Mouse (Mus musculus) urinary bladder, postnatal 25 days (tissue): ENCODE results near the gene Nmur1.
"Not testable (repeated sequence)": the region's sequence is repeated elsewhere in the genome, so short reads cannot be mapped to it uniquely, and the experiment has no call there.

Source experiments
- DNase-seq: peaks from one replicate; pipeline ENCODE4 v3.0.0; 2022; ENCODE audit warnings: low spot score

Gene Nmur1

GRCm38 (mm10) chr1:86426128-86426527 is at the start of gene Nmur1, which contains the start of gene Tex44:
Gene Nmur1 (minus strand): TSS chr1:86426228.
Gene Tex44 (plus strand): TSS chr1:86426329.
- no peak for DNase-seq

- no peak for DNase-seq
These were observed 47.2 kb upstream of the Nmur1 start for GRCm38 (mm10) chr1:86473109-86473760.

- peak; percentile 66 for DNase-seq
These were observed 46.3 kb upstream of the Nmur1 start for GRCm38 (mm10) chr1:86472197-86472952.

- not testable (repeated sequence) for DNase-seq
These were observed 45.5 kb upstream of the Nmur1 start for GRCm38 (mm10) chr1:86471504-86471961.

GRCm38 (mm10) chr1:86470519-86471181 is 44.6 kb upstream of the Nmur1 start:
- DNase-seq: peak; percentile 59

- DNase-seq: no peak
These were observed 43.8 kb upstream of the Nmur1 start for GRCm38 (mm10) chr1:86469876-86470275.

- DNase-seq: no peak
These were observed 41.4 kb upstream of the Nmur1 start for GRCm38 (mm10) chr1:86467416-86467815.

GRCm38 (mm10) chr1:86464875-86465224 is 38.8 kb upstream of the Nmur1 start:
- DNase-seq: no peak

- no peak for DNase-seq
These were observed 38.3 kb upstream of the Nmur1 start for GRCm38 (mm10) chr1:86464223-86464874.

- DNase-seq: no peak
These were observed 33.3 kb upstream of the Nmur1 start for GRCm38 (mm10) chr1:86459371-86459770.

GRCm38 (mm10) chr1:86456892-86457581 is 31.0 kb upstream of the Nmur1 start:
- peak; percentile 19 for DNase-seq

- no peak for DNase-seq
These were observed 26.7 kb upstream of the Nmur1 start for GRCm38 (mm10) chr1:86452713-86453112.

- peak; percentile 30 for DNase-seq
These were observed 23.9 kb upstream of the Nmur1 start for GRCm38 (mm10) chr1:86449966-86450365.

GRCm38 (mm10) chr1:86448272-86448671 is 22.2 kb upstream of the Nmur1 start:
- DNase-seq: no peak

GRCm38 (mm10) chr1:86447596-86448171 is 21.7 kb upstream of the Nmur1 start:
- DNase-seq: no peak

GRCm38 (mm10) chr1:86443386-86444172 is 17.6 kb upstream of the Nmur1 start:
- no peak for DNase-seq

GRCm38 (mm10) chr1:86442832-86443231 is 16.8 kb upstream of the Nmur1 start:
- DNase-seq: no peak

- peak; percentile 85 for DNase-seq
These were observed 16.2 kb upstream of the Nmur1 start for GRCm38 (mm10) chr1:86441980-86442831.

- no peak for DNase-seq
These were observed 15.6 kb upstream of the Nmur1 start for GRCm38 (mm10) chr1:86441724-86441979.
